Mouse (Mus musculus): ENCODE measurements at regions not wholly inside any gene's neighbourhood (a gene's known extent, or its start where the extent isn't known, plus 50 kb on each side); places are given as distances from the start of the nearest gene placed in this dataset.
A peak's percentile ranks its signal among the peaks of the same experiment; 100 is the strongest.

DNA sequence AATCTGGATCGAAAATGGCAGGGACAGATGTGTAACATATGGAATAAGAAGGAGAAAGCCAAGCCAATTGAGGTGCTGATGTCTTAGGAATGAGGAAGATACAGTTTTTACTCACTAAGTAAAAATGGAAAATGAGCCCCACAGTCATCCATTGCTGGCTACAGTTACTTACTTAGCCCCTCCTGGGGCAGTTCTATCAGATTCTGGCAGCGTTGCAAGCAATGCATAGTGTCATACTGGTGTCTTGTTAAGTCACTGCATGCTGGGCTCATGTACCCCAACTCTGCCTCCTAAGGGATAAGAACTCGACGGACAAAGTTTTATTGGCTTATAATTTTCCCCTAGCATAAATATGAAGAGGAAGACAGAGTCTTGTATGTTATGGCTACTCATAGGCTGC is 129.4 kb upstream of the Rnd3 start:
- DNase-seq (ENCODE audit: low read depth) = no peak
- TF ChIP-seq POLR2A (IDR thresholded peaks at IDR 0.05; ENCODE audit: borderline replicate concordance, extremely low read depth, insufficient read depth, insufficient read length, poor library complexity, severe bottlenecking) (no peak), CTCF (IDR thresholded peaks at IDR 0.05; ENCODE audit: borderline replicate concordance, extremely low read depth, insufficient read depth, insufficient read length) (no peak)

GRCm38 (mm10) chr2:51276591-51276990 is 127.7 kb upstream of the Rnd3 start:
- TF ChIP-seq CTCF (IDR thresholded peaks at IDR 0.05; ENCODE audit: borderline replicate concordance, extremely low read depth, insufficient read depth, insufficient read length) (no peak), POLR2A (IDR thresholded peaks at IDR 0.05; ENCODE audit: borderline replicate concordance, extremely low read depth, insufficient read depth, insufficient read length, poor library complexity, severe bottlenecking) (no peak)
- no peak for DNase-seq (ENCODE audit: low read depth)

- no peak for TF ChIP-seq CTCF (IDR thresholded peaks at IDR 0.05; ENCODE audit: borderline replicate concordance, extremely low read depth, insufficient read depth, insufficient read length)
- no peak for TF ChIP-seq POLR2A (IDR thresholded peaks at IDR 0.05; ENCODE audit: borderline replicate concordance, extremely low read depth, insufficient read depth, insufficient read length, poor library complexity, severe bottlenecking)
- no peak for DNase-seq (ENCODE audit: low read depth)
Measured at GRCm38 (mm10) chr2:51273300-51273699, 124.4 kb upstream of the Rnd3 start.

GRCm38 (mm10) chr2:51268532-51268931 is 119.6 kb upstream of the Rnd3 start:
- TF ChIP-seq POLR2A (IDR thresholded peaks at IDR 0.05; ENCODE audit: borderline replicate concordance, extremely low read depth, insufficient read depth, insufficient read length, poor library complexity, severe bottlenecking) (no peak), CTCF (IDR thresholded peaks at IDR 0.05; ENCODE audit: borderline replicate concordance, extremely low read depth, insufficient read depth, insufficient read length) (no peak; the same call in 1 of the 2 replicates)
- no peak for DNase-seq (ENCODE audit: low read depth)

GRCm38 (mm10) chr2:51267662-51268061 is 118.8 kb upstream of the Rnd3 start:
- TF ChIP-seq POLR2A (IDR thresholded peaks at IDR 0.05; ENCODE audit: borderline replicate concordance, extremely low read depth, insufficient read depth, insufficient read length, poor library complexity, severe bottlenecking) = no peak
- no peak for TF ChIP-seq CTCF (IDR thresholded peaks at IDR 0.05; ENCODE audit: borderline replicate concordance, extremely low read depth, insufficient read depth, insufficient read length)

DNA sequence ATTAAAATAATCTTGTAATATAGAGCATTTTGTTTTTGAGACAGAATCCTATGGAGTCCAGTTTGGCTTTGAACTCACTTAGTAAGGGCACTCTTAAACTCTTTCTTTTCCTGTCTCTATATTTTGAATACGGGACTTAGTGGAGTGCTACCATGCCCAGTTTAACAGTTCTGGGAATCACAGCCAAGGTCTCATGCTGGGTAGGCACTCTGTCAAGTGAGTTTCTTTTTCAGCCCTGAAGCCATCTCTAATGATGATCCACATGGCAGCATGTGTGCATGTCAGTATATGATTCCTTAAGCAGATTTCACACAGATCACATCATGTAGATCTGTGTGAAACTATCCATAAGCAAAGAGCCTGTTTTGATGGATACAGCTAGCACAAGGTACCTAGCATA is 113.6 kb upstream of the Rnd3 start:
- no peak for DNase-seq (ENCODE audit: low read depth)

More at GRCm38 (mm10) chr2:51267662-51268061, 118.8 kb upstream of the Rnd3 start:
- DNase-seq (ENCODE audit: low read depth) = no peak

DNA sequence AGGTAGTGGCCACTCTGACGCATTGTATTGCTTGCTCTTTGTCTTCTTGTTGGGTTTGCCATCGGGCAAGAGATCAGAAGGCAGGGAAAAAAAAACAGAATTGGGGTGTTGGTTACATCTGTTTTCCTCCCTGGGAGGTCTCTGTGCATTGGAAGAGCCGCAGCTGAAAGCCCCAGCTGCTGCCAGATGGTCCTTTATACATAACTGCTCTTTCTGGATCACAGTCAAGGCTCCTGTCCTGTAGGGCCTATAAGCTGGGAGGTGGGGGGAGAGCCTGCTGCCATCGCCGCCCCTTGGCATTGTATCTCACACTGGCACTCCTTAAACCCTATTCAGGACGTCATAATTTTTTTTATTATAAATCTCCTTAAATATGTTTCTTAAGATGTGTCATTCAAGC is 101.9 kb upstream of the Rnd3 start:
- no peak for TF ChIP-seq CTCF (IDR thresholded peaks at IDR 0.05; ENCODE audit: borderline replicate concordance, extremely low read depth, insufficient read depth, insufficient read length)
- no peak for TF ChIP-seq POLR2A (IDR thresholded peaks at IDR 0.05; ENCODE audit: borderline replicate concordance, extremely low read depth, insufficient read depth, insufficient read length, poor library complexity, severe bottlenecking)
- DNase-seq (ENCODE audit: low read depth) = peak; percentile 74

More for the DNA sequence above, 113.6 kb upstream of the Rnd3 start:
- TF ChIP-seq CTCF (IDR thresholded peaks at IDR 0.05; ENCODE audit: borderline replicate concordance, extremely low read depth, insufficient read depth, insufficient read length) (no peak), POLR2A (IDR thresholded peaks at IDR 0.05; ENCODE audit: borderline replicate concordance, extremely low read depth, insufficient read depth, insufficient read length, poor library complexity, severe bottlenecking) (no peak)

- peak; percentile 56 for DNase-seq (ENCODE audit: low read depth)
Measured at GRCm38 (mm10) chr2:51241573-51241972, 92.7 kb upstream of the Rnd3 start.

DNA sequence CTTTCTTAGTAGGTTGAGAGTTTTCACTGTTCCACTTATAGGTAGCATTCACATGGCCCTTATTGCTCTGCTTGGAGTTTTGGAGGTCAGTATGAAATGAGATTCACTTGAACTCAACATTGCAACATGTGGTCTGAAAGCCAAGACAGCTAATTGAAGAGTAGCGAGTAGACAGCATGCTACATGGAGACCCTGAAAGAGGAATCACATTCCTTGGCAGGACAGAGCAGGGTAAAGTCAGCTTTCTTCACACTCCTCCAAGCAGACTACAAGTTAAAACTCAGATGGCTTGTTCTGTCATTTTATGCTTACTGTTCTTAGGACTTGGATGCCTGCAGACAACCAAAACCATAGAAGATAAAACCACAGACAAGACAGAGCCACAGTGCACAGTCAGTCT is 91.1 kb upstream of the Rnd3 start:
- TF ChIP-seq CTCF (IDR thresholded peaks at IDR 0.05; ENCODE audit: borderline replicate concordance, extremely low read depth, insufficient read depth, insufficient read length) = no peak
- TF ChIP-seq POLR2A (IDR thresholded peaks at IDR 0.05; ENCODE audit: borderline replicate concordance, extremely low read depth, insufficient read depth, insufficient read length, poor library complexity, severe bottlenecking) = no peak
- no peak for DNase-seq (ENCODE audit: low read depth)

More at GRCm38 (mm10) chr2:51241573-51241972, 92.7 kb upstream of the Rnd3 start:
- TF ChIP-seq POLR2A (IDR thresholded peaks at IDR 0.05; ENCODE audit: borderline replicate concordance, extremely low read depth, insufficient read depth, insufficient read length, poor library complexity, severe bottlenecking) (no peak), CTCF (IDR thresholded peaks at IDR 0.05; ENCODE audit: borderline replicate concordance, extremely low read depth, insufficient read depth, insufficient read length) (no peak)

- no peak for TF ChIP-seq POLR2A (IDR thresholded peaks at IDR 0.05; ENCODE audit: borderline replicate concordance, extremely low read depth, insufficient read depth, insufficient read length, poor library complexity, severe bottlenecking)
- DNase-seq (ENCODE audit: low read depth) = no peak
Measured at GRCm38 (mm10) chr2:51238992-51239391, 90.1 kb upstream of the Rnd3 start.

DNA sequence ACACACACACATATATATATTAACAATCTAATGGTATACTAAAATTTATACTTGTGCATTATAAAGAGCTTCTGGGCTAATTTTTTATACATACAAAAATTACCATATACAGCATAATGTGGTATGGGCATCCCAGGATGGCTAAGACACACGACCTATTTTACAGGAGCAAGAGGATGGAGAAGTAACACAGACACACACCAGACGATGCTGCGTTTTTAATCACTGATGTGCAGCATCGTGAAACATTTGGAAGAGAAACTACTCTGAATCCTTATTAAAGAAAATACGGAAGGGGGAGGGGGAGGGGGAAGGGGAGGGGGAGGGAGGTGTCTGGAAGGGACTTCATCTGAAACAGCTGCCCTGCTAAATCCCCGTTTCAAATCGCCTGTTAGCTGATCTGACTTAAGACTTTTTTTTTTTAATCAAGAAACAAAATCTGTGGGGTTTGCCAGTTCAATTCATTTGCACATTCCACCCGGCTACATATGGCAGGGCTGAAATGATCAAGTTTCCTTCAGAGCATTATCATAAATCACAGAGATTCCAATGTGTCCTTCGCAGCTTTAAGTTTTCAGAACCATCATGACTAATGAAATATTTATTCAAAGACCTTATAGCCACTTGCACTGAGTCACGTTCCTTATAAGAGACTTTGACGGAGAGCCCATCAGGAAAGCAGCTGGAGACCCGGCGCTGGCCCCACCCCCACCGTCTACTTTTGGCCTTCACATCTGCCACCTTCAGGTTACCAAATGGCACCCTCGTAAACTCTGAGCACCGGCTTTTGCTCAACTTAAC is 89.4 kb upstream of the Rnd3 start:
- TF ChIP-seq POLR2A (IDR thresholded peaks at IDR 0.05; ENCODE audit: borderline replicate concordance, extremely low read depth, insufficient read depth, insufficient read length, poor library complexity, severe bottlenecking) = no peak
- TF ChIP-seq CTCF (IDR thresholded peaks at IDR 0.05; ENCODE audit: borderline replicate concordance, extremely low read depth, insufficient read depth, insufficient read length) = no peak

DNA sequence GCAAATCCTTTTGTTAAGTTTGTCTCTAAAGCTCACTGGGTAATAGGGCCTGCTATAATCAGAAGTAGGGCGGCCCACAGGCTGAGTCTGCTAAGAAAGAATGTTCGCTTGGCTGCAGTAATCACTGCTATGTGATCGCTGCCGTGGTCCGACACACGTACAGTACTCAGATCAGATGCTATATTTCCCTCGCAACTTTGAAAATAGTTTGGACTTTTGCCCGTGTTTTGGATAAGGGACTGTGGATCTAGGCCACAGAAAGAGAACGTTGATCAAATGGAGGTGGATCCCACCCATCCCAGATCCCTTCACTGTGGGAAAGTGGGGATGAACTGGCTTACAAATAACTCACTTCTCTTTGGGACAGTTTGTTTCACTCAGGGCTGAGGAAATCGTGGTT is 88.5 kb upstream of the Rnd3 start:
- no peak for TF ChIP-seq POLR2A (IDR thresholded peaks at IDR 0.05; ENCODE audit: borderline replicate concordance, extremely low read depth, insufficient read depth, insufficient read length, poor library complexity, severe bottlenecking)
- TF ChIP-seq CTCF (IDR thresholded peaks at IDR 0.05; ENCODE audit: borderline replicate concordance, extremely low read depth, insufficient read depth, insufficient read length) = no peak

More for the DNA sequence above, 89.4 kb upstream of the Rnd3 start:
- DNase-seq (ENCODE audit: low read depth) = peak; percentile 72

More for the DNA sequence above, 88.5 kb upstream of the Rnd3 start:
- DNase-seq (ENCODE audit: low read depth) = no peak
